Mouse (Mus musculus): Measurements from ENCODE around the gene Ptpdc1. TPM values are rescaled to one million over a fixed set of nuclear protein-coding genes. Genes with fewer than 3 reads are reported as not detected.
A peak's percentile ranks its signal among the peaks of the same experiment; 100 is the strongest.

Ptpdc1 gene
- polyA plus RNA-seq, 1 experiment from 2014 or later = 3.1 TPM

GRCm38 (mm10) chr13:48650615-48651014, 25.2 kb upstream of the Ptpdc1 start:
- H3K27ac ChIP-seq (replicated peaks) = no peak overlapping the region
- TF ChIP-seq EP300 (optimal IDR thresholded peaks at IDR 0.05) = no peak
- TF ChIP-seq CTCF (IDR thresholded peaks at IDR 0.05; ENCODE audit: low read depth) = peak; percentile 79
- no peaks in the 10 kb centered on the region for H3K4me1 ChIP-seq (replicated peaks; ENCODE audit: control insufficient read depth, insufficient read depth)
- H3K27me3 ChIP-seq (ENCODE audit: control insufficient read depth, insufficient read depth, low read length) = no peaks in the 10 kb centered on the region
- no peak overlapping the region for H3K9ac ChIP-seq (ENCODE audit: low read length)
- H3K4me3 ChIP-seq (ENCODE audit: low read depth, low read length) = no peak overlapping the region
- 0% methylated on average over 1 of the region's 1 CpGs for WGBS
- no peaks in the 10 kb centered on the region for H3K36me3 ChIP-seq (ENCODE audit: control insufficient read depth, insufficient read depth, low read length)
- no peak overlapping the region for H3K4me2 ChIP-seq (replicated peaks; ENCODE audit: low read depth)
- no peak for ATAC-seq (ENCODE audit: low FRiP score, low TSS enrichment)
- DNase-seq (ENCODE audit: low spot score) = peak; percentile 30
- H3K9me3 ChIP-seq (ENCODE audit: control insufficient read depth, low read length) = no peaks in the 10 kb centered on the region

GRCm38 (mm10) chr13:48646696-48647095, 21.2 kb upstream of the Ptpdc1 start:
- TF ChIP-seq EP300 (optimal IDR thresholded peaks at IDR 0.05) (no peak), CTCF (IDR thresholded peaks at IDR 0.05; ENCODE audit: low read depth) (0 out of 2 replicates have a peak, but pooled peaks have one; percentile 14)
- Histone ChIP-seq H3K4me3 (ENCODE audit: low read depth, low read length) (no peak overlapping the region), H3K27me3 (ENCODE audit: control insufficient read depth, insufficient read depth, low read length) (no peaks in the 10 kb centered on the region), H3K9ac (ENCODE audit: low read length) (no peak overlapping the region), H3K27ac (replicated peaks) (no peak overlapping the region), H3K4me2 (replicated peaks; ENCODE audit: low read depth) (no peak overlapping the region), H3K4me1 (replicated peaks; ENCODE audit: control insufficient read depth, insufficient read depth) (no peaks in the 10 kb centered on the region), H3K36me3 (ENCODE audit: control insufficient read depth, insufficient read depth, low read length) (no peaks in the 10 kb centered on the region), H3K9me3 (ENCODE audit: control insufficient read depth, low read length) (no peaks in the 10 kb centered on the region)
- WGBS = 85% methylated on average over 4 of the region's 4 CpGs
- no peak for ATAC-seq (ENCODE audit: low FRiP score, low TSS enrichment)
- DNase-seq (ENCODE audit: low spot score) = no peak

GRCm38 (mm10) chr13:48643991-48644390, 18.5 kb upstream of the Ptpdc1 start:
- DNase-seq (ENCODE audit: low spot score) (no peak), ATAC-seq (ENCODE audit: low FRiP score, low TSS enrichment) (no peak)
- Histone ChIP-seq H3K9me3 (ENCODE audit: control insufficient read depth, low read length) (no peaks in the 10 kb centered on the region), H3K27ac (replicated peaks) (no peak overlapping the region), H3K4me2 (replicated peaks; ENCODE audit: low read depth) (no peak overlapping the region), H3K4me3 (ENCODE audit: low read depth, low read length) (no peak overlapping the region), H3K4me1 (replicated peaks; ENCODE audit: control insufficient read depth, insufficient read depth) (no peaks in the 10 kb centered on the region), H3K36me3 (ENCODE audit: control insufficient read depth, insufficient read depth, low read length) (no peaks in the 10 kb centered on the region), H3K27me3 (ENCODE audit: control insufficient read depth, insufficient read depth, low read length) (no peaks in the 10 kb centered on the region), H3K9ac (ENCODE audit: low read length) (no peak overlapping the region)
- WGBS = 82% methylated on average over 3 of the region's 3 CpGs
- TF ChIP-seq EP300 (optimal IDR thresholded peaks at IDR 0.05) = no peak
- TF ChIP-seq CTCF (IDR thresholded peaks at IDR 0.05; ENCODE audit: low read depth) = no peak

GRCm38 (mm10) chr13:48643072-48643471, 17.6 kb upstream of the Ptpdc1 start:
- Histone ChIP-seq H3K4me2 (replicated peaks; ENCODE audit: low read depth) (no peak overlapping the region), H3K27ac (replicated peaks) (no peak overlapping the region), H3K9ac (ENCODE audit: low read length) (no peak overlapping the region), H3K36me3 (ENCODE audit: control insufficient read depth, insufficient read depth, low read length) (no peaks in the 10 kb centered on the region), H3K4me1 (replicated peaks; ENCODE audit: control insufficient read depth, insufficient read depth) (no peaks in the 10 kb centered on the region), H3K4me3 (ENCODE audit: low read depth, low read length) (no peak overlapping the region), H3K27me3 (ENCODE audit: control insufficient read depth, insufficient read depth, low read length) (no peaks in the 10 kb centered on the region), H3K9me3 (ENCODE audit: control insufficient read depth, low read length) (no peaks in the 10 kb centered on the region)
- ATAC-seq (ENCODE audit: low FRiP score, low TSS enrichment) = no peak
- WGBS = 54% methylated on average over 6 of the region's 6 CpGs
- DNase-seq (ENCODE audit: low spot score) = no peak
- TF ChIP-seq EP300 (optimal IDR thresholded peaks at IDR 0.05) = no peak
- TF ChIP-seq CTCF (IDR thresholded peaks at IDR 0.05; ENCODE audit: low read depth) = no peak

GRCm38 (mm10) chr13:48639570-48639969, 14.1 kb upstream of the Ptpdc1 start:
- ATAC-seq (ENCODE audit: low FRiP score, low TSS enrichment) (no peak), DNase-seq (ENCODE audit: low spot score) (no peak)
- H3K4me1 ChIP-seq (replicated peaks; ENCODE audit: control insufficient read depth, insufficient read depth) = no peaks in the 10 kb centered on the region
- no peaks in the 10 kb centered on the region for H3K27me3 ChIP-seq (ENCODE audit: control insufficient read depth, insufficient read depth, low read length)
- no peak overlapping the region for H3K4me3 ChIP-seq (ENCODE audit: low read depth, low read length)
- H3K4me2 ChIP-seq (replicated peaks; ENCODE audit: low read depth) = no peak overlapping the region
- H3K9ac ChIP-seq (ENCODE audit: low read length) = no peak overlapping the region
- H3K27ac ChIP-seq (replicated peaks) = no peak overlapping the region
- H3K9me3 ChIP-seq (ENCODE audit: control insufficient read depth, low read length) = no peaks in the 10 kb centered on the region
- no peak for TF ChIP-seq EP300 (optimal IDR thresholded peaks at IDR 0.05)
- peak; percentile 96 for TF ChIP-seq CTCF (IDR thresholded peaks at IDR 0.05; ENCODE audit: low read depth)
- H3K36me3 ChIP-seq (ENCODE audit: control insufficient read depth, insufficient read depth, low read length) = no peaks in the 10 kb centered on the region

- H3K9ac ChIP-seq (ENCODE audit: low read length) = no peak overlapping the region
- no peaks in the 10 kb centered on the region for H3K4me1 ChIP-seq (replicated peaks; ENCODE audit: control insufficient read depth, insufficient read depth)
- H3K27me3 ChIP-seq (ENCODE audit: control insufficient read depth, insufficient read depth, low read length) = no peaks in the 10 kb centered on the region
- no peak overlapping the region for H3K27ac ChIP-seq (replicated peaks)
- TF ChIP-seq CTCF (IDR thresholded peaks at IDR 0.05; ENCODE audit: low read depth) (no peak), EP300 (optimal IDR thresholded peaks at IDR 0.05) (no peak)
- H3K4me2 ChIP-seq (replicated peaks; ENCODE audit: low read depth) = no peak overlapping the region
- DNase-seq (ENCODE audit: low spot score) (no peak), ATAC-seq (ENCODE audit: low FRiP score, low TSS enrichment) (no peak)
- no peaks in the 10 kb centered on the region for H3K9me3 ChIP-seq (ENCODE audit: control insufficient read depth, low read length)
- H3K36me3 ChIP-seq (ENCODE audit: control insufficient read depth, insufficient read depth, low read length) = no peaks in the 10 kb centered on the region
- WGBS = 50% methylated on average over 2 of the region's 2 CpGs
- H3K4me3 ChIP-seq (ENCODE audit: low read depth, low read length) = no peak overlapping the region
Measured at GRCm38 (mm10) chr13:48637706-48638105, 12.2 kb upstream of the Ptpdc1 start.
